Mouse (Mus musculus) megakaryocyte progenitor cell, adult 5-6 weeks (primary cell): ENCODE measurements around the gene Elp5. TPM values are rescaled to one million over a fixed set of nuclear protein-coding genes. Genes with fewer than 3 reads are reported as not detected.
"Not testable (repeated sequence)": the region's sequence is repeated elsewhere in the genome, so short reads cannot be mapped to it uniquely, and the experiment has no call there.

Experiments
- ATAC-seq: replicated peaks from 2 replicates; pipeline ENCODE4 v1.8.0; 2016; ENCODE audit warnings: mild to moderate bottlenecking, moderate TSS enrichment, inconsistent platforms; ENCODE audit not compliant: poor library complexity
- total RNA-seq, 2 experiments: library from RNA; stranded (forward) in 1 of 2; stranded (reverse) in 1 of 2; fragments of 157-497, 149-512 nt in 1 of 2; fragments of 200-1000 nt in 1 of 2; gene quantifications; 2 replicates each; pipeline versions ENCODE4 v1.2.3 to v1.2.4; 2015 to 2017

Gene Elp5
- total RNA-seq, 2 experiments from 2014 or later = 66.1 to 110 TPM

- ATAC-seq = no peak
Observed at GRCm38 (mm10) chr11:69936714-69937347, 45.5 kb downstream of the Elp5 start.

- no peak for ATAC-seq
Observed at GRCm38 (mm10) chr11:69936156-69936555, 46.2 kb downstream of the Elp5 start.

GRCm38 (mm10) chr11:69935137-69935879 lies 47.0 kb downstream of the Elp5 start, which contains the start of gene Ybx2:
Gene Ybx2, plus strand, starts transcription at chr11:69935796.
- peak; percentile 30 for ATAC-seq

GRCm38 (mm10) chr11:69934681-69935080 lies 47.6 kb downstream of the Elp5 start:
- no peak for ATAC-seq

GRCm38 (mm10) chr11:69934169-69934568 lies 48.1 kb downstream of the Elp5 start:
- ATAC-seq = peak; percentile 74

- ATAC-seq = no peak
Observed at GRCm38 (mm10) chr11:69933066-69933465, 49.3 kb downstream of the Elp5 start.

- no peak for ATAC-seq
Observed at GRCm38 (mm10) chr11:69932254-69932653, 50.1 kb downstream of the Elp5 start.

- no peak for ATAC-seq
Observed at GRCm38 (mm10) chr11:69931769-69932168, 50.5 kb downstream of the Elp5 start.

- peak; percentile 85 for ATAC-seq
Observed at GRCm38 (mm10) chr11:69930967-69931537, 51.3 kb downstream of the Elp5 start.

GRCm38 (mm10) chr11:69930176-69930575 lies 52.1 kb downstream of the Elp5 start:
- not testable (repeated sequence) for ATAC-seq

- no peak for ATAC-seq
Observed at GRCm38 (mm10) chr11:69929712-69930111, 52.6 kb downstream of the Elp5 start.

- ATAC-seq = no peak
Observed at GRCm38 (mm10) chr11:69927501-69927900, 54.8 kb downstream of the Elp5 start.

- no peak for ATAC-seq
Observed at GRCm38 (mm10) chr11:69922796-69923195, 59.5 kb downstream of the Elp5 start.

- no peak for ATAC-seq
Observed at GRCm38 (mm10) chr11:69922012-69922756, 60.1 kb downstream of the Elp5 start.

GRCm38 (mm10) chr11:69921114-69922011 lies 61.0 kb downstream of the Elp5 start, which contains the start of gene Eif5a:
Gene Eif5a, minus strand, starts transcription at chr11:69921958.
- peak; percentile 73 for ATAC-seq

GRCm38 (mm10) chr11:69920266-69921031 lies 61.9 kb downstream of the Elp5 start:
- ATAC-seq = no peak

- peak; percentile 42 for ATAC-seq
Observed at GRCm38 (mm10) chr11:69919661-69920265, 62.6 kb downstream of the Elp5 start.

GRCm38 (mm10) chr11:69919053-69919452 lies 63.3 kb downstream of the Elp5 start:
- no peak for ATAC-seq
